Mouse (Mus musculus): ENCODE measurements at regions not wholly inside any gene's neighbourhood (a gene's known extent, or its start where the extent isn't known, plus 50 kb on each side); places are given as distances from the start of the nearest gene placed in this dataset.

DNA sequence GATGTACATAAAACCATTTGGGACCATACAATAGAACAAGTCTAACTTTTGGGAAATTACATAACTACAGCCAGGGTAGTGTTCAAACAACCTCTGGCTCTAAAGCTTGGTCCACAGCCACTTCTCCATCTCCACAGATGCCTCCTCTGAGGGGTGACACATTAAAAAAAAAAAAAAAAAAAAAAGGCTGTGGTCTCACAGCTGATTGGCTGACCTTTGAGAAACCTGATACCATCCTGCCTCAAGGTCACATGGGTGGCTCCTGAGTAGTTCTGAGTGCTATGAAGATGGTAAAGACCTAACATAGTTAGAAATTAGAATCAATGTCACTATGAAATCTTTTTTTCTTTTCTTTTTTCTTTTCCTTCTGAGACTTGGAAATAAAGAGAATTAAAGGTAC, 102.4 kb downstream of the Tmem182 start:
- no peak for TF ChIP-seq ZC3H11A (IDR thresholded peaks at IDR 0.05; ENCODE audit: low read depth, low read length)
- no peak for TF ChIP-seq NRF1 (IDR thresholded peaks at IDR 0.05; ENCODE audit: low read depth, low read length)
- TF ChIP-seq USF1 (IDR thresholded peaks at IDR 0.05; ENCODE audit: low read depth, low read length): no peak
- no peak for TF ChIP-seq SIN3A (IDR thresholded peaks at IDR 0.05; ENCODE audit: low read length)
- no peak for TF ChIP-seq CHD2 (IDR thresholded peaks at IDR 0.05; ENCODE audit: low read length)
- no peak for TF ChIP-seq HCFC1 (IDR thresholded peaks at IDR 0.05; ENCODE audit: low read depth, low read length)
- no peak for TF ChIP-seq TBP (conservative IDR thresholded peaks at IDR 0.05; ENCODE audit: low read depth, low read length)
- no peak for TF ChIP-seq EP300 (IDR thresholded peaks at IDR 0.05; ENCODE audit: low read length)
- TF ChIP-seq JUND (conservative IDR thresholded peaks at IDR 0.05; ENCODE audit: low read depth, low read length): no peak
- TF ChIP-seq ETS1 (conservative IDR thresholded peaks at IDR 0.05; ENCODE audit: low read depth, low read length): no peak
- TF ChIP-seq TCF12 (IDR thresholded peaks at IDR 0.05; ENCODE audit: low read depth, low read length): no peak
- TF ChIP-seq RAD21 (IDR thresholded peaks at IDR 0.05; ENCODE audit: low read depth, low read length): no peak
- TF ChIP-seq POLR2A (IDR thresholded peaks at IDR 0.05; ENCODE audit: low read depth, low read length): no peak
- Histone ChIP-seq H3K27ac (ENCODE audit: insufficient read depth, low read depth) (no peak overlapping the region), H3K9me3 (replicated peaks; ENCODE audit: low read length) (peaks cover 50% of the 10 kb centered on the region), H3K4me3 (replicated peaks in 1 of 3; ENCODE audit: low read depth in 2 of 3, low read length in 2 of 3, poor library complexity in 1 of 3) (no peak overlapping the region), H3K4me1 (ENCODE audit: control insufficient read depth in 1 of 2, insufficient read depth in 2 of 2) (no peaks in the 10 kb centered on the region), H3K36me3 (replicated peaks in 1 of 2; ENCODE audit: control insufficient read depth in 1 of 2, insufficient read depth in 1 of 2, low read length in 1 of 2) (no peaks in the 10 kb centered on the region), H3K79me2 (replicated peaks; ENCODE audit: control insufficient read depth, extremely low read depth, insufficient read depth, poor library complexity, severe bottlenecking) (no peaks in the 10 kb centered on the region), H3K4me2 (ENCODE audit: insufficient read depth, low read depth, poor library complexity, severe bottlenecking) (no peak overlapping the region), H3K9ac (ENCODE audit: insufficient read depth, low read depth) (no peak overlapping the region), H3K27me3 (replicated peaks) (no peaks in the 10 kb centered on the region)
- no peak for DNase-seq (ENCODE audit: extremely low read depth)
- dilution Hi-C loops (cut with MboI; ENCODE audit: extremely low pct_ligation_motif_present, extremely low pct_unique_long_range_greater_than_20kb, low sequenced_read_pairs) (no loop called here), in situ Hi-C loops (cut with MboI; ENCODE audit: low pct_ligation_motif_present, low pct_unique_long_range_greater_than_20kb, low sequenced_read_pairs) (no loop called here)

DNA sequence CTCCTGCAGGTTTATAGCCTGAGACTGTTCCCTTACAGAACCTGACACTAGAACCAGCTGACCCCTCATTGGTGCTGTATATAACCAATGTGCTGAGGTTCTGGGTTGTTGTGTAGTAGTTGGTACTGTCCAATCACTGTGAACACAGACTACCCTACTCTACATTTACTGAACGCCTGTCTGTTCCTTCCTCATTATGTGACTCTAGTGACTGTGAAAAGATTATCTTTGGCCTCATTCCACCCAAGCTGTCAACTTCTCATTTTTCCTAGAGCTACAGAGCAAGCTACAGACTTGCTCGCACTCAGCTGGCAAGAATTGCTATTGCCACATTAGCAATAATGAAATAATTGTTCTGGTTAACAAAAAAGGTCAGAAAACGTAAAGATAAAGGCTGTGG, 108.2 kb downstream of the Tmem182 start:
- no peak overlapping the region for H3K4me2 ChIP-seq (ENCODE audit: insufficient read depth, low read depth, poor library complexity, severe bottlenecking)
- in situ Hi-C loops (cut with MboI; ENCODE audit: low pct_ligation_motif_present, low pct_unique_long_range_greater_than_20kb, low sequenced_read_pairs) (no loop called here), dilution Hi-C loops (cut with MboI; ENCODE audit: extremely low pct_ligation_motif_present, extremely low pct_unique_long_range_greater_than_20kb, low sequenced_read_pairs) (no loop called here)
- no peaks in the 10 kb centered on the region for H3K79me2 ChIP-seq (replicated peaks; ENCODE audit: control insufficient read depth, extremely low read depth, insufficient read depth, poor library complexity, severe bottlenecking)
- no peak overlapping the region for H3K9ac ChIP-seq (ENCODE audit: insufficient read depth, low read depth)
- TF ChIP-seq CHD2 (IDR thresholded peaks at IDR 0.05; ENCODE audit: low read length): no peak
- no peak for TF ChIP-seq PAX5 (IDR thresholded peaks at IDR 0.05; ENCODE audit: low read length)
- no peak for TF ChIP-seq MAFK (IDR thresholded peaks at IDR 0.05; ENCODE audit: insufficient replicate concordance, low read length)
- TF ChIP-seq ZNF384 (IDR thresholded peaks at IDR 0.05; ENCODE audit: low read depth, low read length): no peak
- no peak for TF ChIP-seq JUN (IDR thresholded peaks at IDR 0.05; ENCODE audit: insufficient read depth, low read depth, low read length)
- no peak for TF ChIP-seq ZMIZ1 (IDR thresholded peaks at IDR 0.05; ENCODE audit: low read depth, low read length)
- TF ChIP-seq HCFC1 (IDR thresholded peaks at IDR 0.05; ENCODE audit: low read depth, low read length): no peak
- TF ChIP-seq E2F4 (IDR thresholded peaks at IDR 0.05; ENCODE audit: insufficient replicate concordance, low read depth, low read length): no peak
- TF ChIP-seq JUND (conservative IDR thresholded peaks at IDR 0.05; ENCODE audit: low read depth, low read length): no peak
- TF ChIP-seq RAD21 (IDR thresholded peaks at IDR 0.05; ENCODE audit: low read depth, low read length): no peak
- no peak for TF ChIP-seq MAZ (IDR thresholded peaks at IDR 0.05; ENCODE audit: low read depth, low read length)
- TF ChIP-seq ZKSCAN1 (IDR thresholded peaks at IDR 0.05; ENCODE audit: borderline replicate concordance, low read depth, low read length): no peak
- no peak for TF ChIP-seq KAT2A (IDR thresholded peaks at IDR 0.05; ENCODE audit: insufficient replicate concordance, low read length)
- TF ChIP-seq POLR2AphosphoS2 (IDR thresholded peaks at IDR 0.05; ENCODE audit: low read depth, low read length): no peak
- no peak for TF ChIP-seq MEF2A (IDR thresholded peaks at IDR 0.05; ENCODE audit: borderline replicate concordance, low read depth, low read length)
- TF ChIP-seq USF2 (conservative IDR thresholded peaks at IDR 0.05; ENCODE audit: low read depth, low read length): no peak
- no peak for TF ChIP-seq TBP (conservative IDR thresholded peaks at IDR 0.05; ENCODE audit: low read depth, low read length)
- TF ChIP-seq EP300 (IDR thresholded peaks at IDR 0.05; ENCODE audit: low read length): no peak
- no peak for TF ChIP-seq MXI1 (IDR thresholded peaks at IDR 0.05; ENCODE audit: low read depth, low read length)
- no peak for TF ChIP-seq CHD1 (IDR thresholded peaks at IDR 0.05; ENCODE audit: low read depth, low read length)
- H3K4me1 ChIP-seq (ENCODE audit: control insufficient read depth in 1 of 2, insufficient read depth in 2 of 2): no peaks in the 10 kb centered on the region
- H3K27ac ChIP-seq (ENCODE audit: insufficient read depth, low read depth): no peak overlapping the region
- DNase-seq (ENCODE audit: extremely low read depth): no peak
- H3K36me3 ChIP-seq (replicated peaks in 1 of 2; ENCODE audit: control insufficient read depth in 1 of 2, insufficient read depth in 1 of 2, low read length in 1 of 2): no peaks in the 10 kb centered on the region
- no peak overlapping the region for H3K4me3 ChIP-seq (replicated peaks in 1 of 3; ENCODE audit: low read depth in 2 of 3, low read length in 2 of 3, poor library complexity in 1 of 3)
- H3K9me3 ChIP-seq (replicated peaks; ENCODE audit: low read length): peaks cover 32% of the 10 kb centered on the region
- H3K27me3 ChIP-seq (replicated peaks): no peaks in the 10 kb centered on the region
